Mouse (Mus musculus) C3H10T1/2 (cell line): Measurements from ENCODE around the gene Spaca3. TPM values are rescaled to one million over a fixed set of nuclear protein-coding genes. Genes with fewer than 3 reads are reported as not detected.

Experiments
- polyA plus RNA-seq, 2 experiments: library from polyadenylated mRNA; unstranded; fragments of >200 nt; fragmentation: generic; extraction: Trizol; gene quantifications; one replicate each; pipeline ENCODE4 v1.2.1; 2012; ENCODE audit warnings: missing spikeins in 2 of 2

Spaca3 gene
- not detected for polyA plus RNA-seq

GRCm38 (mm10) chr11:80858065-80858464, at the start of gene Spaca3:
Spaca3 (plus strand) TSS chr11:80858365.

GRCm38 (mm10) chr11:80809993-80810821, 48.0 kb upstream of the Spaca3 start, which contains the start of gene Tmem98:
Tmem98 (plus strand) TSS chr11:80810175.

Other genes with a start within 250 kb of the Spaca3 start
- gene Myo1d, start 78.3 kb upstream of the Spaca3 start, polyA plus RNA-seq: 1 to 10 TPM; 1.5 to 5.4 TPM
- 100 to 1,000 TPM in 1 of 2 experiments, 10 to 100 TPM in 1; 51.3 to 100 TPM for gene Tmem98, start 48.2 kb upstream of the Spaca3 start, polyA plus RNA-seq